Mouse (Mus musculus) small intestine, adult 2 months (tissue): ENCODE data around the gene Barx1. TPM values are rescaled to one million over a fixed set of nuclear protein-coding genes. Genes with fewer than 3 reads are reported as not detected.

Experiments used
- H3K27ac ChIP-seq: fragments of 200-500 bp; 2 replicates; pipeline ENCODE4 v1.5.1; 2012; ENCODE audit warnings: low read depth, low read length, control low read depth, inconsistent platforms; ENCODE audit not compliant: insufficient read depth
- H3K27me3 ChIP-seq: fragments of 200-500 bp; 2 replicates; pipeline ENCODE4 v1.6.1; 2012; ENCODE audit warnings: mild to moderate bottlenecking, moderate library complexity, low read length, inconsistent platforms; ENCODE audit not compliant: control insufficient read depth, insufficient read depth
- H3K36me3 ChIP-seq: fragments of 200-500 bp; 2 replicates; pipeline ENCODE4 v1.6.1; 2012; ENCODE audit warnings: mild to moderate bottlenecking, low read length, control low read depth, inconsistent platforms; ENCODE audit not compliant: control insufficient read depth, insufficient read depth
- H3K4me1 ChIP-seq: fragments of 200-500 bp; 2 replicates; pipeline ENCODE4 v1.6.1; 2012; ENCODE audit warnings: low read length, inconsistent platforms, mixed read lengths; ENCODE audit not compliant: control insufficient read depth, insufficient read depth, insufficient read length
- H3K4me3 ChIP-seq: fragments of 200-500 bp; 2 replicates; pipeline ENCODE4 v1.5.1; 2012; ENCODE audit warnings: low read depth, mild to moderate bottlenecking, control low read depth, inconsistent platforms, low read length, moderate library complexity
- CTCF ChIP-seq: fragments of 200-500 bp; IDR thresholded peaks from 2 replicates; pipeline ENCODE4 v1.5.1; 2012; ENCODE audit warnings: low read depth, mild to moderate bottlenecking, control low read depth, inconsistent platforms, low read length, moderate library complexity, mixed read lengths; ENCODE audit not compliant: insufficient replicate concordance, insufficient read length; ENCODE audit errors: extremely low read depth
- POLR2A ChIP-seq: fragments of 200-500 bp; IDR thresholded peaks from 2 replicates; pipeline ENCODE4 v1.6.1; 2012; ENCODE audit warnings: low read depth, mild to moderate bottlenecking, control low read depth, inconsistent platforms, low read length, moderate library complexity
- WGBS: fragments of 180-500 bp; shearing (Covaris S2); methylation state at CpG from one replicate; pipeline ENCODE4 v1.1.7; 2018; 5-methylcytosine and 5-hydroxymethylcytosine counted together
- polyA plus RNA-seq: library from polyadenylated mRNA; depleted of rRNA; stranded (reverse); fragments of >200 nt; gene quantifications from 2 replicates; pipeline ENCODE4 v1.2.3, GENCODE M21; 2012

The Barx1 gene
- polyA plus RNA-seq, 1 experiment: 0.08 TPM

GRCm38 (mm10) chr13:48668976-48669534, 6.3 kb downstream of the Barx1 start:
- TF ChIP-seq POLR2A: no peak
- no peak for TF ChIP-seq CTCF
- Histone ChIP-seq H3K36me3 (no peaks in the 10 kb centered on the region), H3K4me3 (no peak overlapping the region), H3K4me1 (peaks cover 6% of the 10 kb centered on the region; the same call in 1 of the 2 replicates), H3K27ac (no peak overlapping the region), H3K27me3 (peaks cover 85% of the 10 kb centered on the region)
- 1% methylated on average over 34 of the region's 34 CpGs for WGBS

GRCm38 (mm10) chr13:48672312-48672840, 9.6 kb downstream of the Barx1 start:
- Histone ChIP-seq H3K36me3 (no peaks in the 10 kb centered on the region), H3K27me3 (peaks cover 53% of the 10 kb centered on the region), H3K4me1 (peaks cover 6% of the 10 kb centered on the region; the same call in 1 of the 2 replicates), H3K27ac (no peak overlapping the region), H3K4me3 (peak overlapping the region; percentile 8; the same call in 1 of the 2 replicates)
- TF ChIP-seq CTCF (no peak), POLR2A (no peak)
- WGBS: 3% methylated on average over 24 of the region's 24 CpGs

- no peak overlapping the region for H3K4me3 ChIP-seq
- H3K36me3 ChIP-seq: no peaks in the 10 kb centered on the region
- H3K4me1 ChIP-seq: 0 out of 2 replicates have a peak, but pooled peaks cover 4% of the 10 kb centered on the region
- H3K27ac ChIP-seq: no peak overlapping the region
- peaks cover 31% of the 10 kb centered on the region for H3K27me3 ChIP-seq
- 84% methylated on average over 5 of the region's 5 CpGs for WGBS
- TF ChIP-seq POLR2A: no peak
- no peak for TF ChIP-seq CTCF
Measured at GRCm38 (mm10) chr13:48674609-48675008, 11.8 kb downstream of the Barx1 start.

GRCm38 (mm10) chr13:48679351-48679750, 16.6 kb downstream of the Barx1 start:
- TF ChIP-seq CTCF: peak; percentile 64; the same call in 1 of the 2 replicates
- TF ChIP-seq POLR2A: no peak
- WGBS: 29% methylated on average over 1 of the region's 1 CpGs
- no peaks in the 10 kb centered on the region for H3K27me3 ChIP-seq
- no peaks in the 10 kb centered on the region for H3K36me3 ChIP-seq
- H3K27ac ChIP-seq: no peak overlapping the region
- no peaks in the 10 kb centered on the region for H3K4me1 ChIP-seq
- H3K4me3 ChIP-seq: no peak overlapping the region

- no peaks in the 10 kb centered on the region for H3K27me3 ChIP-seq
Measured at GRCm38 (mm10) chr13:48686666-48687065, 23.9 kb downstream of the Barx1 start.

GRCm38 (mm10) chr13:48691991-48692390, 29.2 kb downstream of the Barx1 start:
- Histone ChIP-seq H3K27me3 (no peaks in the 10 kb centered on the region), H3K27ac (no peak overlapping the region), H3K36me3 (no peaks in the 10 kb centered on the region), H3K4me1 (no peaks in the 10 kb centered on the region), H3K4me3 (no peak overlapping the region)
- TF ChIP-seq POLR2A (no peak), CTCF (no peak)
- WGBS: 35% methylated on average over 2 of the region's 2 CpGs

More at GRCm38 (mm10) chr13:48686666-48687065, 23.9 kb downstream of the Barx1 start:
- Histone ChIP-seq H3K27ac (no peak overlapping the region), H3K36me3 (no peaks in the 10 kb centered on the region), H3K4me1 (no peaks in the 10 kb centered on the region), H3K4me3 (no peak overlapping the region)
- 54% methylated on average over 5 of the region's 5 CpGs for WGBS
- TF ChIP-seq CTCF (no peak), POLR2A (no peak)
